Mouse (Mus musculus): ENCODE results near the gene Olfr283.
A peak's percentile ranks its signal among the peaks of the same experiment; 100 is the strongest.
"Not testable (repeated sequence)": the region's sequence is repeated elsewhere in the genome, so short reads cannot be mapped to it uniquely, and the experiment has no call there.

Olfr283 gene

GRCm38 (mm10) chr15:98380846-98381245 is at the start of gene Olfr283:
Gene Olfr283 (minus strand): TSS chr15:98380946.
- DNase-seq: no peak

- no peak for DNase-seq
These were observed 44.4 kb upstream of the Olfr283 start for GRCm38 (mm10) chr15:98425188-98425587.

- no peak for DNase-seq
These were observed 44.0 kb upstream of the Olfr283 start for GRCm38 (mm10) chr15:98424753-98425152.

GRCm38 (mm10) chr15:98424326-98424725 is 43.6 kb upstream of the Olfr283 start:
- no peak for DNase-seq

GRCm38 (mm10) chr15:98420897-98421296 is 40.2 kb upstream of the Olfr283 start:
- no peak for DNase-seq

GRCm38 (mm10) chr15:98418096-98418495 is 37.4 kb upstream of the Olfr283 start:
- DNase-seq: no peak

- DNase-seq: not testable (repeated sequence)
These were observed 36.5 kb upstream of the Olfr283 start for GRCm38 (mm10) chr15:98417285-98417684.

GRCm38 (mm10) chr15:98416802-98417201 is 36.1 kb upstream of the Olfr283 start:
- DNase-seq: not testable (repeated sequence)

- DNase-seq: no peak
These were observed 35.2 kb upstream of the Olfr283 start for GRCm38 (mm10) chr15:98415996-98416395.

GRCm38 (mm10) chr15:98410249-98410648 is 29.5 kb upstream of the Olfr283 start:
- DNase-seq: no peak

GRCm38 (mm10) chr15:98409635-98410034 is 28.9 kb upstream of the Olfr283 start:
- no peak for DNase-seq

- no peak for DNase-seq
These were observed 27.8 kb upstream of the Olfr283 start for GRCm38 (mm10) chr15:98408406-98409060.

GRCm38 (mm10) chr15:98402356-98402755 is 21.6 kb upstream of the Olfr283 start:
- DNase-seq: no peak

- DNase-seq: no peak
These were observed 16.4 kb upstream of the Olfr283 start for GRCm38 (mm10) chr15:98397136-98397535.

GRCm38 (mm10) chr15:98391903-98392187 is 11.1 kb upstream of the Olfr283 start:
- no peak for DNase-seq

- no peak for DNase-seq
These were observed 10.5 kb upstream of the Olfr283 start for GRCm38 (mm10) chr15:98391081-98391902.

GRCm38 (mm10) chr15:98389796-98390195 is 9.1 kb upstream of the Olfr283 start:
- DNase-seq: peak; percentile 10 to 12

- no peak for DNase-seq
These were observed 6.9 kb upstream of the Olfr283 start for GRCm38 (mm10) chr15:98387621-98388020.

GRCm38 (mm10) chr15:98378209-98378608 is 2.5 kb downstream of the Olfr283 start:
- DNase-seq: no peak

- no peak for DNase-seq
These were observed 39.9 kb downstream of the Olfr283 start, which contains the start of gene Olfr284 for GRCm38 (mm10) chr15:98340887-98341286. Gene Olfr284 (minus strand): TSS chr15:98340987.
